Mouse (Mus musculus): ENCODE results near the gene Pde3a. TPM values are rescaled to one million over a fixed set of nuclear protein-coding genes. Genes with fewer than 3 reads are reported as not detected.

Gene Pde3a
- total RNA-seq, 2 experiments from 2014 or later = 10.2 to 11.2 TPM

- DNase-seq = no peak
These were observed 155.6 kb downstream of the Pde3a start for GRCm38 (mm10) chr6:141404649-141405048.

DNA sequence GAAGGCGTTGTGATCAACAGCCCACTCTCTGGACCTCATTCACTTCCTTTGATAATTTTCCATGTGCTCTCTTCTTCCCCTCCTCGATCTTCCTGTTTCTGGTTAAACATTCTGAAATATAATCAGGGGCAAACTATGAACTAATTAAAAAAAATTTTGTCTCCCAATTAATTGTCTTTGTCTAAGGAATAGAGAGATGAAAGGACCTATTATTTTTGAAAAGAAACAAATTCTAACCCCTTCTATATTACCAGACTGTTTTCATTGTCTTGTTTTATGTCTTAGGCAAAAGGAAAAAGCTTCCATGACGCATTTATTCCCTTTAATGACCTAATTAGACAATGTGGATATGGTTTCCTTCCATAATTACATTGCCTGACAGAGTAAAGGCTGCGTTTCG, 156.4 kb downstream of the Pde3a start:
- no peak for DNase-seq

GRCm38 (mm10) chr6:141408758-141409157, 159.7 kb downstream of the Pde3a start:
- DNase-seq = peak in 1 of 2 experiments; percentile 7

GRCm38 (mm10) chr6:141410836-141411235, 161.8 kb downstream of the Pde3a start:
- no peak for DNase-seq

DNA sequence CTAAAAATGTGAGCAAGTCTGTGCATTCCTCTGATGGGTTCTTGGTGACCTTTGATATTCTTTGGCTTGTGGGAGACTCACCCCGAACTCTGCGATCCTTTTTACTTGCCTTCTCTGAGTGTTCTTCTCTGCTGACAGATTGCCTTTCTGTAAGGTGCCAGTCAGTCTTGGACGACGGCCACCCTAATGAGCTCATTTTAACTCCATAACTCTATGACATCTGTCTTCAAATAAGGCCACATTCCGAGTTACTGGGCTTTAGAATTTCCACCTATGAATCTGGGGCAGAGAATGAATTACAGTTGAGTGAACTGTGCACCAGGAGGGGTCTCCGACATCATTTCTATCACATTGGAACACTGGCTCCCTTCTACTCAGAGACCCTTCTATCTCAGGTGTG, 176.0 kb downstream of the Pde3a start:
- no peak for DNase-seq

- DNase-seq = no peak
These were observed 179.5 kb downstream of the Pde3a start for GRCm38 (mm10) chr6:141428587-141428986.

DNA sequence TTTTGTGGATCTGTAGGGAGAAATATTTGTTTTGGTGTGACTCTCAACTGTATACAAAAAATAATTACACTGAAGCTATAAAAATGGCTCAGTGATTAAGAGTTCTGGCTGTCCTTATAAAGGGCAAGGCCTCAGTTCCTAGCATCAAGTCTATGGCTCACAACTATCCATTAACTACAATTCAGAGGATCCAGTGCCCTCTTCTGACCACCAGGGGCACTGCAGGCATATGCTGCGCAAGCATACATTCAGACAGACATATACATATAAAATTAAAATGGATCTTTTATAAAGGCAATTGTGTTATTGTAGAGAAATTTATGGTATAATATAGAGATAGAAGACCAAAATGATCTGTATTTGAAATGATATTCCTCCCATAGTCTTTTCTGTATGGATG, 181.1 kb downstream of the Pde3a start:
- DNase-seq = no peak

GRCm38 (mm10) chr6:141432271-141432974, 183.4 kb downstream of the Pde3a start:
- DNase-seq = no peak

DNA sequence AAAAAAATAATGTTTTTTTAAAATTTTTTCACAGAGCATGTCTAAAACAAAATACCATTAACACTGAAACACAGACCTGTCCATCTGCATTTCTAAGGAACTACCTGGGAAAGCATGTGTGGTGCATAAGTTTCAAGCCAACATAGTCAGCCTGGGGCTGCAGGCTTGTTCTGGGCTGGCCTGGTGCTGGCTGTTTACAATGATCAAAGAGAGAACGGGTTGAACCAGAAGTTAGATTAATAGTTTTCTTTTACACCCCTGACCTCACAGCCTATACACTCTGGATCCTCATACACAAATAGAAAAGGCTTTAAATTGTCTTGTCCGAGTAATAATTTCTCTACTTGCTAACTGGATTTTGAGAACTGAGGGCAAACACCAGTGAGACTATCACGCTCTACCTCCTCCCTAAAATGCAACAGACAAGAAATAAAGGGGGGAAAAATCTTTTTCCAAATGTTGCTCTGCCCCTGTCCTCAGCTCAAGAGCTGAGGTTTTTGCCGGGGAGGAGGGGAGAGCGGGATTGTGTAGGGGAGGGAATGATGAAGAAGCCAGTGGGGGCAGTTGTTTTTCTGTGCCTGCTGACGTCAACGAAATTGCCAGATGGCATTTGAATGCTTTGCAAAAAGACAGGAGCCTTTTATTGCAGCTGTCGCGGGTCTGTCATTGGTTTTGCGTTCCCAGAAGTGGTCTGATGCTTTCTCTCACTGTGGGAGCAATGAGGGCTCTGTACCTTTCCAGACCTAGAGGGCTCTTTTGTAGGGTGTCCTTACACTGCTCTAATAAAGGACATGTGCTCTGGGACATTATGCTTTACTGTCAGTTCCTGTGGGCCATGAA, 185.1 kb downstream of the Pde3a start:
- DNase-seq = no peak

DNA sequence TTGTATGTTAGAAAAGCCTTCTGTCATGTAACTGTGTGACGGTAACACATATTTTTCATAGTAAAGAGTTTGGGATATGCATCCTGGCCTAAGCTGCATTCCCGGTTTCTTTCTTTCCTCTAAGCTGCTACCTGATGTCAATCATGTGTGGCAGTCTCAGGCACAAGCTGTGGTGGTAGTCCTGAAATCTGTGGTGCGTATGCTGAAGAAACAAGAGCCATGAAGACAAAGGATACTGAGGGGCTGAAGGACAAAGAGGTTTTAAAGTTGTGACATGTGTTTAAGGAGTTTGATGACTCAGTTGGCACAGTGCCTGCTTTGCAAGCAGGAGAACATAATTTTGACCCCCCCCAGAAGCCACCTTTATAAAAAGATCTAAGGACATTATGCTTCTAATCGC, 186.1 kb downstream of the Pde3a start:
- no peak for DNase-seq

DNA sequence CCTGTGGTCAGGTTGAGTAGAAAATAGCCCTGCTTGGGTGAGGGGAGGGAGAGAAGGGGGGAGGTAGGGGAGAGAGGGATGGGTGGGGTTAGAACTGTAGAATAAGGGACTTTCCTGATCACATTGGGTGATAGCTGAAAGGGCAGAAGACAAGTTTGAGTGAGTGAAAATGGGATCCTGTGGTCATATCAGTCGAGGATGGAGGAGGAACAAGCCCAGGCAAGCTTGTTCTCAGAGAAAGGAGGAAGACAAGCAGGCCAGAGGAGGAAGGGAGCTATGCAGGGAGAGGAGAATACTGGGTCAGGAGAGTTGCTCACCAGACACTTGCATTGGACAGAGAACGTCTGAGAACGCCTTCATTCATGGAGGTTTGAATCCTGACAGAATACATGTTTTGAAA, 190.9 kb downstream of the Pde3a start:
- DNase-seq = no peak

DNA sequence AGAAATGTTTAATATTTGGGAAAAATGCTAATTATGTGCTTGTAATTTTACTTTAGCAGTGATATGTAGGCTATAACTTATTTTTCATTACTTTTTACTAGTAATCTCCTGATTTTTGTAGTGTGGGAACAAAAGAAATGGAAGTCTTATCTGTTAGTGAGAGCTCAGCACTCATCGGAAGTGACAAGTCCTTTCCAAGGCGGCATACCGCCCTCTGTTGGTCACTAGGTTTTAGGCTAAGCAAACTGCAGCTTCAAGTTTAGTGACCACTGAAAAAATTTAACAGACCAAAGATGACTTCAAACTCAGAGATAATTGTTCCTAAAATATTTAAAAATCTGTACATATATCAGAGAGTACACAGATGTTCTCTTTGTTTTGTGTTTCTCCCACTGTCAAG, 198.5 kb downstream of the Pde3a start:
- peak; percentile 36 to 67 for DNase-seq

DNA sequence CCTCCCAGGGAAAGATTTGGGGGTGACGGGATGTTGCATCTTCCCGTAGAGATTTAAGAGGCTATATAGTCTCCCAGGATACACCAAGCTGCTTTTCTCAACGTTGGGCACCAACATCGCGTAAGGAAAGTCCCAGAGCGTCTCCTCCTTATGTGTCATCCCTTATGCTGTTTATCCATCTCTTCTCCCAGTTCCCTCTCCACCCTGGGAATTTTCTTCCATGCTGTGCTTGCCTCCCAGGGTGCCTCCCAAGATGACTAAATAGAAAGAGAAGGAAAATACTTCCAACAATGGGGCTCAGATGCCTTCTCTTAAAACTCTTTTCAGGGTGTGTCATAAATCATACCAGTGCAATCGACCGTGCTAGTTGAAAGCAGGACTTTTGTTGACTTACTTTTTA, 199.8 kb downstream of the Pde3a start:
- no peak for DNase-seq

GRCm38 (mm10) chr6:141455335-141455734, 206.3 kb downstream of the Pde3a start:
- no peak for DNase-seq

- no peak for DNase-seq
These were observed 207.5 kb downstream of the Pde3a start for GRCm38 (mm10) chr6:141456591-141456990.

DNA sequence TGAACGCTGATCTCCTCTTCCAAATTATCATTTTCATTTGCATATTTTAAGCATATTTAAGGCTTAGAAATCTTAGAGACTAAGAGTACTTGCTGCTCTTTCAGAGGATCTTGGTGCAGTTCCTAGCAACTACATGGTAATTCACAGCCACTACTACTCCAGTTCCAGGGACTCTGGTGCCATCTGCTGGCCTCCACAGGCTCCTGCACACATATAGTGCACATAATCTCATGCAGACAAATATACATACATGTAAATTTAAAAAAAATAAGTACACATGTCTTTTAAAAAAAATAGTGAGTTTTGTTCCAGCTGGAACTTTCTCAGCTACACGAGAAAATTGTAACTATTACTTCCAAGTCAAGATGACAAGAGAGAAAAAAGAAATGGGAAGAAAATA, 221.2 kb downstream of the Pde3a start:
- DNase-seq = no peak

- DNase-seq = no peak
These were observed 225.2 kb downstream of the Pde3a start for GRCm38 (mm10) chr6:141474223-141474622.

DNA sequence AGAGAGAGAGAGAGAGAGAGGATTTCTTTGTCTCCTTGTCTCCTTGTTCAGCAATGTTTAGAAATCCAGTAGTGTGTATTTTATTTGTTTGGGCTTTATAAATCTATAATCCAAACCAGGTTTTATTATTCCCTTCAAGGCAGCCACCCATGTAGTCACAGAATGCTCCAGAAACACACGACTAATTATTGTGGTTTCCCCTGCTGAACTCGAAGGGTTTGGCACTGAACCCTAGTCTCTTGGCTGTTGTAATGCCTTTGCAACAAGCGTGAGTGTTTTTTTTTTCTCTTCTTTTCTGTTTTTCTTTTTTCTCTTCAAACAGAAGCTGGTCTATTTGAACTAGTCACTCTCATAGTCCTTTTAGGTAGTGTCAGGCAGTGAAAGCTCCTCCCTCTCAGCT, 225.6 kb downstream of the Pde3a start:
- DNase-seq = no peak

- no peak for DNase-seq
These were observed 236.4 kb downstream of the Pde3a start for GRCm38 (mm10) chr6:141485302-141486021.

- DNase-seq = no peak
These were observed 238.2 kb downstream of the Pde3a start for GRCm38 (mm10) chr6:141487266-141487665.

DNA sequence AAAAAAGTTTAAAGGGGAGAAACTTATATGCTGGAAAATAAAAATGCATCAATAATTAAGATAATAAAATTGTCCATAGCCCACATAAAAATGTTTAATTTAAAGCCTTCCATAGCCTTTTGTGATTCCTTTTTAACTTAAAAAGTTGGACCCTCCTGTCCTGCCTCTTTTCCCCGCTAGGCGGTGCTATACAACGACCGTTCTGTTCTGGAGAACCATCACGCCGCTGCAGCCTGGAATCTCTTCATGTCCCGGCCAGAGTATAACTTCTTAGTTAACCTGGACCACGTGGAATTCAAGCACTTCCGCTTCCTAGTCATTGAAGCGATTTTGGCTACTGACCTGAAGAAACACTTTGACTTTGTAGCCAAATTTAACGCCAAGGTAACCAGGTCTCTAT, 239.6 kb downstream of the Pde3a start:
- DNase-seq = peak; percentile 60 to 67

- no peak for DNase-seq
These were observed 245.8 kb downstream of the Pde3a start for GRCm38 (mm10) chr6:141494909-141495308.

Data from adrenal gland, postnatal 36 days (tissue).